Mouse (Mus musculus) stomach, postnatal 0 days (tissue): ENCODE results near the gene Gm4869. TPM values are rescaled to one million over a fixed set of nuclear protein-coding genes. Genes with fewer than 3 reads are reported as not detected.
"Not testable (repeated sequence)": the region's sequence is repeated elsewhere in the genome, so short reads cannot be mapped to it uniquely, and the experiment has no call there.

Experiments
- ATAC-seq: fragments of 200-750 bp; cut with Nextera tagmentation; 2 replicates; pipeline ENCODE4 v1.8.0; 2017; ENCODE audit not compliant: low FRiP score, low TSS enrichment
- DNase-seq: peaks from one replicate; pipeline ENCODE4 v3.0.0-alpha.2; 2016; ENCODE audit warnings: low spot score
- H3K27ac ChIP-seq: fragments of 300-500 bp; sonication (generic); replicated peaks from 2 replicates; pipeline ENCODE4 v1.5.1; 2014; ENCODE audit warnings: mild to moderate bottlenecking, control low read depth
- H3K27me3 ChIP-seq: fragments of 300-500 bp; sonication (generic); 2 replicates; pipeline ENCODE4 v1.6.1; 2014; ENCODE audit warnings: low read length; ENCODE audit not compliant: control insufficient read depth, insufficient read depth
- H3K36me3 ChIP-seq: fragments of 300-500 bp; sonication (generic); 2 replicates; pipeline ENCODE4 v1.6.1; 2014; ENCODE audit warnings: low read length, mixed read lengths; ENCODE audit not compliant: control insufficient read depth, insufficient read depth
- H3K4me1 ChIP-seq: fragments of 300-500 bp; sonication (generic); replicated peaks from 2 replicates; pipeline ENCODE4 v1.6.1; 2014; ENCODE audit warnings: antibody characterized with exemption; ENCODE audit not compliant: control insufficient read depth, insufficient read depth
- H3K4me2 ChIP-seq: fragments of 300-500 bp; sonication (generic); replicated peaks from 2 replicates; pipeline ENCODE4 v1.6.1; 2014; ENCODE audit warnings: low read depth, mild to moderate bottlenecking, control low read depth, moderate library complexity
- H3K4me3 ChIP-seq: fragments of 300-500 bp; sonication (generic); 2 replicates; pipeline ENCODE4 v1.5.1; 2014; ENCODE audit warnings: low read depth, low read length, control low read depth
- H3K9ac ChIP-seq: fragments of 300-500 bp; sonication (generic); 2 replicates; pipeline ENCODE4 v1.6.1; 2014; ENCODE audit warnings: mild to moderate bottlenecking, low read length, control low read depth, mixed read lengths
- H3K9me3 ChIP-seq: fragments of 300-500 bp; sonication (generic); 2 replicates; pipeline ENCODE4 v1.6.1; 2016; ENCODE audit warnings: low read length; ENCODE audit not compliant: control insufficient read depth
- CTCF ChIP-seq: IDR thresholded peaks from 2 replicates; pipeline ENCODE4 v1.5.1; 2016; ENCODE audit warnings: antibody characterized with exemption, low read depth, mild to moderate bottlenecking, moderate library complexity
- EP300 ChIP-seq: optimal IDR thresholded peaks from 2 replicates; pipeline ENCODE3; 2016; ENCODE audit warnings: antibody characterized with exemption
- WGBS: fragments of 180-500 bp; shearing (Covaris S2); extraction: QIAGEN DNeasy Blood & Tissue Kit; methylation state at CpG from one replicate; pipeline ENCODE4 v1.1.7; 2014; 5-methylcytosine and 5-hydroxymethylcytosine counted together
- polyA plus RNA-seq: library from polyadenylated mRNA; unstranded; fragments of >200 nt; fragmentation: Nextera tagmentation; extraction: Ambion mirVana; gene quantifications from 2 replicates; pipeline ENCODE4 v1.2.1, GENCODE M21; 2015

Gene Gm4869
- polyA plus RNA-seq, 1 experiment from 2014 or later, result not detected

- no peak for DNase-seq
- TF ChIP-seq EP300, result no peak
- no peak for TF ChIP-seq CTCF
- Histone ChIP-seq H3K27ac (no peak overlapping the region), H3K4me1 (no peaks in the 10 kb centered on the region; the same call in 1 of the 2 replicates), H3K4me2 (peak overlapping the region; percentile 80), H3K36me3 (no peaks in the 10 kb centered on the region; the same call in 1 of the 2 replicates), H3K9ac (peak overlapping the region; percentile 36), H3K27me3 (no peaks in the 10 kb centered on the region), H3K9me3 (no peaks in the 10 kb centered on the region), H3K4me3 (peak overlapping the region; percentile 80)
- 46% methylated on average over 4 of the region's 4 CpGs for WGBS
- no peak for ATAC-seq
Measured at GRCm38 (mm10) chr5:140420616-140421015, 24.8 kb upstream of the Gm4869 start.

DNA sequence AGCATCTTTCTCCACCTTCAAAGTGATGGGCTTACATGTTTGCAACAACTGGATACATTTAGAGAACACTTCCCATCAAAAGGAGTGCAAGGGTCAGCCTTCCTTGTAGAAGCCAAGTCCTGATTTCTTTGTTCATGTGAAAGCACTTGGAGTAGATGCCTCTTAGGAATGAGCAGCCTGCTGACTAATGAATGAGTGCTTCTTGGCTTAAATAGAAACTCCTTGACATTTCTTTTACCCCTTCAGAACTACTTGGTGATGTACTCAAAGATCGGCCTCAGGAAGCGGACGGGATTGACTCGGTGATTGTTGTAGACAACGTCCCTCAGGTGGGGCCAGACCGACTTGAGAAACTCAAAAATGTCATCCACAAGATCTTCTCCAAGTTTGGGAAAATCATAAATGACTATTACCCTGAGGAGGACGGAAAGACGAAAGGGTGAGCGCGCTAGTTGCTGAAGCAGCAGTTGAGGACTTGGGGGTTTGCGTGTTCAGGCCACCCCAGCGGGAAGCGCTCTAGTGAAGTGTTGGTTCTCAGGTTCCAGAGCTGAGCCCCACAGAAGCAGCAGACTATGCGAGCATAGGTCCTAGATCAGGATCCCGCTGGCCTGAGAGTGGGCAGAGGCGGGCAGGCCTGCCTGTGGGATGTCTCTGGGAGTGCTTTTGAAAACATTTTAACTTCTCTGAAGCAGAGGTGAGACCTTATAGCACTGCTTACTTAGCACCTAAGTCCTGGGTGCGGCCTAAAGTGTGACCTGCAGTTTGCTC is 20.2 kb upstream of the Gm4869 start:
- Histone ChIP-seq H3K9ac (no peak overlapping the region), H3K4me3 (no peak overlapping the region), H3K36me3 (peaks cover 10% of the 10 kb centered on the region), H3K9me3 (no peaks in the 10 kb centered on the region), H3K4me1 (no peaks in the 10 kb centered on the region; the same call in 1 of the 2 replicates), H3K4me2 (no peak overlapping the region), H3K27ac (no peak overlapping the region), H3K27me3 (no peaks in the 10 kb centered on the region)
- ATAC-seq, result no peak
- TF ChIP-seq EP300, result no peak
- no peak for TF ChIP-seq CTCF
- 93% methylated on average over 17 of the region's 17 CpGs for WGBS
- DNase-seq, result no peak

DNA sequence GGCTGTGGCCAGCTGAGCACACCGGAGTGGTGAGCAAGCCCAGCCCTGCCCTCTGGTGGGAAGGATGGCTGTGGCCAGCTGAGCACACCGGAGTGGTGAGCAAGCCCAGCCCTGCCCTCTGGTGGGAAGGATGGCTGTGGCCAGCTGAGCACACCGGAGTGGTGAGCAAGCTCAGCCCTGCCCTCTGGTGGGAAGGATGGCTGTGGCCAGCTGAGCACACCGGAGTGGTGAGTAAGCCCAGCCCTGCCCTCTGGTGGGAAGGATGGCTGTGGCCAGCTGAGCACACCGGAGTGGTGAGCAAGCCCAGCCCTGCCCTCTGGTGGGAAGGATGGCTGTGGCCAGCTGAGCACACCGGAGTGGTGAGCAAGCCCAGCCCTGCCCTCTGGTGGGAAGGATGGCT is 6.3 kb upstream of the Gm4869 start:
- not testable (repeated sequence) for H3K9ac ChIP-seq, H3K4me1 ChIP-seq, ATAC-seq, H3K4me3 ChIP-seq, H3K27ac ChIP-seq, H3K4me2 ChIP-seq, H3K27me3 ChIP-seq, H3K9me3 ChIP-seq
- DNase-seq, result peak; percentile 60
- WGBS, result 67% methylated on average over 1 of the region's 6 CpGs
- TF ChIP-seq CTCF, result peak; percentile 60
- peaks cover 52% of the 10 kb centered on the region for H3K36me3 ChIP-seq

DNA sequence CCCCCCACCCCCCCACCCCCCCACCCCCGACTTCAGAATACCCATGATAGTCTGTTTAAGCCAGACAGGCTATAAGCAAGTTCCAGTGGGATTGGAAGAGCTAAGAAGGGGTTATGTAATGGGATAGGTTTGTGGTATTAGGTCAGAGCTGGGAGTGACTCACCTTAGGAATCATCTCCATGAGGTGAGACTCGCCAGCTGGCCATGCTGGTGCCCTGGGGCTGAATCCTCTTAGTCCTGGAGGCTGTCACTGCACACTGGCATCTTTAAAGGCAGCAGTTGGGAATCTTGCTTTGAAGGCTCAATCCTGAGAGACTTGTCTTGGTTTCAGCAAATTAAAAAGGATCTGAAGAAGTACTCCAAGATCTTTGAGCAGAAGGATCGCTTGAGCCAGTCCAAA is 4.0 kb upstream of the Gm4869 start:
- H3K27ac ChIP-seq, result no peak overlapping the region
- H3K9me3 ChIP-seq, result no peaks in the 10 kb centered on the region
- H3K4me2 ChIP-seq, result no peak overlapping the region
- ATAC-seq, result no peak
- peaks cover 50% of the 10 kb centered on the region for H3K36me3 ChIP-seq
- no peak overlapping the region for H3K9ac ChIP-seq
- no peaks in the 10 kb centered on the region for H3K4me1 ChIP-seq
- no peak for TF ChIP-seq CTCF
- no peak for TF ChIP-seq EP300
- WGBS, result 87% methylated on average over 3 of the region's 3 CpGs
- H3K4me3 ChIP-seq, result no peak overlapping the region
- DNase-seq, result no peak
- no peaks in the 10 kb centered on the region for H3K27me3 ChIP-seq

DNA sequence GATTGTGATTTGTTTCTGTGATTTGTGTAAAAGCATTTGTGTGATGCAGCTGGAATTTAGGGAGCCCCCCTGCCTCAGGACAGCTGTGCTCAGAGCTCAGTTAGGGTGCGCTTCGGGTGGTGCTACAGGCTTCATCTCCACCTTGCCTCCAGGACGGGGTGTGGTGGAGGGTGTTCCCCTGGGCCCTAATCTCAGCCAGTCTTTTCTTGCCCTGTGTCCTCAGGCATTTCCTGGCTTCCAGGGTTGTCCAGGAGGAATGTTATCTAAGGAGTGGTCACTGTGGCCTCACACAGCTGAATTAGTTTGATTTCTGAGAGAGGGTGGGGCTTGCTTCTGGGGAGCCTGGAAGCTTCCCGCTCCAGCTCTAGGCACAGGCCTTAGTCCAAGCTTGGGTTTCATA is 1.4 kb upstream of the Gm4869 start:
- no peaks in the 10 kb centered on the region for H3K27me3 ChIP-seq
- H3K27ac ChIP-seq, result no peak overlapping the region
- H3K9me3 ChIP-seq, result no peaks in the 10 kb centered on the region
- no peaks in the 10 kb centered on the region for H3K4me1 ChIP-seq
- no peak overlapping the region for H3K4me2 ChIP-seq
- 73% methylated on average over 4 of the region's 4 CpGs for WGBS
- TF ChIP-seq CTCF, result no peak
- no peak for TF ChIP-seq EP300
- H3K9ac ChIP-seq, result no peak overlapping the region
- ATAC-seq, result peak; percentile 86
- H3K4me3 ChIP-seq, result no peak overlapping the region
- DNase-seq, result peak; percentile 79
- peaks cover 31% of the 10 kb centered on the region for H3K36me3 ChIP-seq

- TF ChIP-seq EP300, result no peak
- no peak for TF ChIP-seq CTCF
- ATAC-seq, result no peak
- Histone ChIP-seq H3K27me3 (no peaks in the 10 kb centered on the region), H3K9ac (no peak overlapping the region), H3K4me2 (no peak overlapping the region), H3K4me1 (no peaks in the 10 kb centered on the region), H3K36me3 (peaks cover 20% of the 10 kb centered on the region), H3K9me3 (no peaks in the 10 kb centered on the region), H3K4me3 (no peak overlapping the region), H3K27ac (no peak overlapping the region)
- WGBS, result 67% methylated on average over 7 of the region's 7 CpGs
- DNase-seq, result no peak
Measured at GRCm38 (mm10) chr5:140446054-140446453, 609 bp downstream of the Gm4869 start.
